In the genomic region with DNA sequence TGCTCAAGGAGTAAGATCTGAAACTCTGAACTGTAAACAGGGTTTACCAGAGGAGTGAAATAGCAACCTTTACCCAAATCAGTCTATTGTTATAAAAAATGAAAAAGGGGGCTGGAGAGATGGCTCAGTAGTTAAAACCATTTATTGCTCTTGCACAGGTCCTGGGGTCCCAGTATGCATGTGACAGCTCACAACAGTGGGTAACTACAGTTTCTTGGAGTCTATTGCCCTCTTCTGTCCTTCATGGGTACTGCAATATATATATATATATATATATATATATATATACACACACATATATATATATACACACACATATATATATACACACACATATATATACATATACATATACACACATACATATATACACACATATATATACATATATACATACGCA, we compare ENCODE assay signal across 17 mouse cellular contexts. TPM values are rescaled to one million over a fixed set of nuclear protein-coding genes. Genes with fewer than 3 reads are reported as not detected.
DNase-seq lines count a peak whose midpoint lies in the region; ATAC-seq and TF ChIP-seq lines count a peak whose summit lies in the region.
"Had no signal": no experiment of that assay in that cellular context is flagged by ENCODE, and none has a peak within 500 bp of the region (broad histone marks: within the 10 kb centered on the region; RNA-seq: fewer than 3 reads in every experiment).

No protein-coding gene starts in this region.

- H3K4me2 ChIP-seq in heart, postnatal 0 days (ENCODE audit: low read depth, low read length) = no peak overlapping the region
- H3K4me2 ChIP-seq in midbrain, embryonic 14.5 days (ENCODE audit: low read length) = no peak overlapping the region
- H3K4me2 ChIP-seq in midbrain, embryonic 13.5 days (replicated peaks) = no peak overlapping the region
- H3K4me2 ChIP-seq: forebrain, embryonic 15.5 days; limb, embryonic 15.5 days; neural tube, embryonic 12.5 days had no signal

- H3K27ac ChIP-seq in heart, postnatal 0 days (ENCODE audit: low read depth) = no peak overlapping the region
- no peak overlapping the region for H3K27ac ChIP-seq in midbrain, embryonic 14.5 days (replicated peaks; ENCODE audit: low read depth, low read length)
- no peak overlapping the region for H3K27ac ChIP-seq in midbrain, embryonic 13.5 days
- H3K27ac ChIP-seq: embryonic facial prominence, embryonic 13.5 days; forebrain, embryonic 15.5 days; limb, embryonic 15.5 days; neural tube, embryonic 12.5 days had no signal

- no peaks in the 10 kb centered on the region for H3K27me3 ChIP-seq in heart, postnatal 0 days (ENCODE audit: control insufficient read depth, insufficient read depth, low read length)
- H3K27me3 ChIP-seq in midbrain, embryonic 14.5 days (ENCODE audit: control insufficient read depth, insufficient read depth, low read length) = no peaks in the 10 kb centered on the region
- H3K27me3 ChIP-seq in midbrain, embryonic 13.5 days = no peaks in the 10 kb centered on the region
- H3K27me3 ChIP-seq: embryonic facial prominence, embryonic 13.5 days; forebrain, embryonic 15.5 days; limb, embryonic 15.5 days; neural tube, embryonic 12.5 days had no signal

- no peak for TF ChIP-seq EP300 in heart, postnatal 0 days (IDR thresholded peaks at IDR 0.05; ENCODE audit: low read depth)

- H3K4me1 ChIP-seq in heart, postnatal 0 days (ENCODE audit: control insufficient read depth, insufficient read depth) = peaks cover 17% of the 10 kb centered on the region
- H3K4me1 ChIP-seq in midbrain, embryonic 14.5 days (ENCODE audit: control insufficient read depth, insufficient read depth, low read length) = peaks cover 18% of the 10 kb centered on the region
- H3K4me1 ChIP-seq in midbrain, embryonic 13.5 days (replicated peaks) = peaks cover 31% of the 10 kb centered on the region

- no peak overlapping the region for H3K4me3 ChIP-seq in heart, postnatal 0 days (ENCODE audit: low read depth, low read length)
- H3K4me3 ChIP-seq in midbrain, embryonic 14.5 days (replicated peaks; ENCODE audit: low read depth, low read length) = no peak overlapping the region
- no peak overlapping the region for H3K4me3 ChIP-seq in midbrain, embryonic 13.5 days (replicated peaks)
- H3K4me3 ChIP-seq: embryonic facial prominence, embryonic 13.5 days; forebrain, embryonic 15.5 days; limb, embryonic 15.5 days; neural tube, embryonic 12.5 days had no signal

- no peaks in the 10 kb centered on the region for H3K9me3 ChIP-seq in heart, postnatal 0 days (replicated peaks; ENCODE audit: control insufficient read depth, low read length)
- H3K9me3 ChIP-seq in midbrain, embryonic 14.5 days (ENCODE audit: control insufficient read depth, low read length) = no peaks in the 10 kb centered on the region
- H3K9me3 ChIP-seq in midbrain, embryonic 13.5 days = no peaks in the 10 kb centered on the region
- H3K9me3 ChIP-seq: embryonic facial prominence, embryonic 13.5 days; forebrain, embryonic 15.5 days; limb, embryonic 15.5 days; neural tube, embryonic 12.5 days had no signal

- intact Hi-C loops in heart, postnatal 10 days (cut with DNase I) = loop anchor here (5.0 kb wide), 1 partner anchor 165 kb away; no protein-coding TSS in a partner anchor

- no peak overlapping the region for H3K9ac ChIP-seq in heart, postnatal 0 days (replicated peaks; ENCODE audit: low read depth, low read length)
- H3K9ac ChIP-seq in midbrain, embryonic 14.5 days (replicated peaks; ENCODE audit: low read length) = no peak overlapping the region
- H3K9ac ChIP-seq in midbrain, embryonic 13.5 days (replicated peaks) = no peak overlapping the region
- H3K9ac ChIP-seq: embryonic facial prominence, embryonic 13.5 days; forebrain, embryonic 15.5 days; limb, embryonic 15.5 days; neural tube, embryonic 12.5 days had no signal

- DNase-seq in heart, postnatal 0 days (ENCODE audit: low spot score) = no peak
- no peak for DNase-seq in heart, postnatal 10 days
- DNase-seq in midbrain, embryonic 14.5 days = peak; percentile 24
- peak; percentile 32 for DNase-seq in adipocyte (ENCODE audit: low spot score)
- no peak for DNase-seq in adrenal gland, postnatal 36 days
- no peak for DNase-seq in Muller cell, postnatal 12 days (ENCODE audit: inconsistent ontology term)
- no peak for DNase-seq in yolk sac, embryonic 10.5 days (ENCODE audit: low spot score)
- DNase-seq: adrenal gland, adult 8-10 months; cerebellum, adult 18-20 months; heart, postnatal 4 days; kidney, adult 8-10 months; right cerebral cortex, postnatal 14 days had no signal

- TF ChIP-seq CTCF in heart, postnatal 0 days (IDR thresholded peaks at IDR 0.05; ENCODE audit: low read depth) = peak; percentile 37

- WGBS in heart, postnatal 0 days = 86% methylated on average over 1 of the region's 1 CpGs
- 88% methylated on average over 1 of the region's 1 CpGs for WGBS in midbrain, embryonic 14.5 days
- WGBS in midbrain, embryonic 13.5 days = 78% methylated on average over 1 of the region's 1 CpGs

- no peaks in the 10 kb centered on the region for H3K36me3 ChIP-seq in heart, postnatal 0 days (replicated peaks; ENCODE audit: control insufficient read depth, insufficient read depth, low read length)
- H3K36me3 ChIP-seq in midbrain, embryonic 14.5 days (ENCODE audit: control insufficient read depth, insufficient read depth, low read length) = no peaks in the 10 kb centered on the region
- no peaks in the 10 kb centered on the region for H3K36me3 ChIP-seq in midbrain, embryonic 13.5 days
- H3K36me3 ChIP-seq: embryonic facial prominence, embryonic 13.5 days; forebrain, embryonic 15.5 days; limb, embryonic 15.5 days; neural tube, embryonic 12.5 days had no signal

- ATAC-seq in heart, postnatal 0 days (ENCODE audit: insufficient read depth, low read depth) = no peak
- no peak for ATAC-seq in midbrain, embryonic 14.5 days (ENCODE audit: low FRiP score, low TSS enrichment)
- ATAC-seq in midbrain, embryonic 13.5 days = no peak
- ATAC-seq: forebrain, embryonic 15.5 days had no signal

RNA-seq across cellular contexts. Expression of a gene that starts 1.7 kb away (rescaled TPM):
- 50.9 and 56.5 TPM in 2 replicates for total RNA-seq in heart, postnatal 0 days (2014; rRNA removed; ENCODE audit: low replicate concordance)
- 29.2 and 30.0 TPM in 2 replicates for polyA plus RNA-seq in heart, postnatal 0 days (2015; fragmentation: Nextera tagmentation; extraction: Ambion mirVana)
- 10 to 100 TPM; 73.0 to 87.4 TPM for total RNA-seq in heart, postnatal 10 days (2021)
- polyA plus RNA-seq in midbrain, embryonic 14.5 days (2014; fragmentation: Nextera tagmentation; extraction: Ambion mirVana) = 9.0 and 12.6 TPM in 2 replicates
- 16.4 and 18.5 TPM in 2 replicates for polyA plus RNA-seq in midbrain, embryonic 13.5 days (2015; fragmentation: Nextera tagmentation; extraction: Ambion mirVana)
- 10 to 100 TPM; 10.4 to 12.7 TPM for total RNA-seq in adrenal gland, postnatal 36 days (2021)

RNA-seq across cellular contexts. Expression of a gene that starts 10.4 kb away (rescaled TPM):
- total RNA-seq in heart, postnatal 0 days (2014; rRNA removed; ENCODE audit: low replicate concordance) = 0.23 and 2.3 TPM in 2 replicates
- polyA plus RNA-seq in heart, postnatal 0 days (2015; fragmentation: Nextera tagmentation; extraction: Ambion mirVana) = 0.26 and 0.40 TPM in 2 replicates
- total RNA-seq in heart, postnatal 10 days (2021) = under 1 TPM; 0.60 TPM
- polyA plus RNA-seq in midbrain, embryonic 14.5 days (2014; fragmentation: Nextera tagmentation; extraction: Ambion mirVana) = 0.66 and 1.4 TPM in 2 replicates
- 0.79 and 1.1 TPM in 2 replicates for polyA plus RNA-seq in midbrain, embryonic 13.5 days (2015; fragmentation: Nextera tagmentation; extraction: Ambion mirVana)
- total RNA-seq in adrenal gland, postnatal 36 days (2021) = under 1 TPM in 1 of 2 experiments, not detected in 1; 0.33 TPM
- total RNA-seq: adrenal gland, adult 8-10 months had no signal

RNA-seq across cellular contexts. Expression of a gene that starts 35.9 kb away (rescaled TPM):
- 1,019 and 1,034 TPM in 2 replicates for total RNA-seq in heart, postnatal 0 days (2014; rRNA removed; ENCODE audit: low replicate concordance)
- polyA plus RNA-seq in heart, postnatal 0 days (2015; fragmentation: Nextera tagmentation; extraction: Ambion mirVana) = 1,074 and 1,115 TPM in 2 replicates
- 100 to 1,000 TPM; 842 to 867 TPM for total RNA-seq in heart, postnatal 10 days (2021)
- 1,221 and 1,292 TPM in 2 replicates for polyA plus RNA-seq in midbrain, embryonic 14.5 days (2014; fragmentation: Nextera tagmentation; extraction: Ambion mirVana)
- 1,380 and 1,385 TPM in 2 replicates for polyA plus RNA-seq in midbrain, embryonic 13.5 days (2015; fragmentation: Nextera tagmentation; extraction: Ambion mirVana)
- 1,000 to 10,000 TPM; 1,143 to 1,221 TPM for total RNA-seq in adrenal gland, postnatal 36 days (2021)

Comparison
In these comparisons a context has a peak if more than half of its experiments do, and no peak if none do; other contexts are left out.
1. DNase-seq: peak in midbrain, embryonic 14.5 days (single experiment) and adipocyte (single experiment); none in heart, postnatal 0 days (single experiment), heart, postnatal 10 days (0 of 2), adrenal gland, postnatal 36 days (0 of 2), Muller cell, postnatal 12 days (single experiment) and yolk sac, embryonic 10.5 days (single experiment).